Mouse (Mus musculus): Measurements from ENCODE around the gene Krtcap2.

GRCm38 (mm10) chr3:89287286-89287685, 41.5 kb downstream of the Krtcap2 start:
- TF ChIP-seq CTCF (IDR thresholded peaks at IDR 0.05; ENCODE audit: low read depth) (no peak), EP300 (IDR thresholded peaks at IDR 0.05; ENCODE audit: low read depth) (no peak)
